ENCODE assay signal across 8 mouse cellular contexts in the genomic region with DNA sequence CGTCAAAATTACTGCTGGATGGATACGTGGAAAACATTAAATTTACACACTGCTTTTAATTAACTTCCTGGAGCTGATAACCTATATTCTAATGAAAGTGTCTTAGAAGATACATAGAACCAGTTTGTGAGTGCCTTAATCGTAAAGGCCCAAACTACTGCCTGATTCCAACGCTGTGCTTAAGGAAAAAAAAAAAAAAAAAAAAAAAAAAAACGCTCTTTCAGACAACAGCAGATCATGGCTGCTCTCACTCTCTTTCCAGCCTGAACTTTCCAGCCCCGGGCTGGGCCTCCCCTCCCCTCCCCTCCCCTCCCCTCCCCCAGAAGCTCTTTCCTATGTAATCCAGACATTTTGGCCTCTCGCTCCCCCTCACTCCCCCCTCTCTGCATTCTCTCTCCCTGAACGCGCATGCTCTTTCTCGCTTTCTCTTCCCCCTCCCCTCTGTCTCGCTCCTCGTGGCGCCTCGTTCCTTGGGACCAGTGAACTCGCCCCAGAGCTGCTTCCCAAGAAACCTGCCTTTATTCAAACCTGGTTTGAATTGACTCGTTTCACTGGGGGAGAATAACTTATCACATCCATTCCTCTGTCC. TPM values are rescaled to one million over a fixed set of nuclear protein-coding genes. Genes with fewer than 3 reads are reported as not detected.
DNase-seq lines count a peak whose midpoint lies in the region; ATAC-seq and TF ChIP-seq lines count a peak whose summit lies in the region.

No protein-coding gene starts in this region.

- no peak for TF ChIP-seq CTCF in hindbrain, postnatal 0 days (IDR thresholded peaks at IDR 0.05; ENCODE audit: low read depth)

- no peak overlapping the region for H3K4me3 ChIP-seq in embryonic facial prominence, embryonic 15.5 days (replicated peaks)
- H3K4me3 ChIP-seq in hindbrain, postnatal 0 days (ENCODE audit: low read length) = no peak overlapping the region

- no peak overlapping the region for H3K9ac ChIP-seq in embryonic facial prominence, embryonic 15.5 days
- H3K9ac ChIP-seq in hindbrain, postnatal 0 days (replicated peaks; ENCODE audit: low read length) = peak overlapping the region; percentile 38; the same call in 1 of the 2 replicates

- peak; percentile 46 for DNase-seq in ovary, postnatal 36 days (ENCODE audit: low spot score)
- no peak for DNase-seq in ovary, postnatal 14 days (ENCODE audit: low spot score)
- DNase-seq in hindbrain, postnatal 0 days (ENCODE audit: low spot score) = peak; percentile 84
- DNase-seq in lung, postnatal 4 days = peak; percentile 71 to 81
- no peak for DNase-seq in frontal cortex, postnatal 36 days (ENCODE audit: low spot score in 2 of 2)
- no peak for DNase-seq in cerebellum, adult 18-20 months

- ATAC-seq in embryonic facial prominence, embryonic 15.5 days (ENCODE audit: insufficient number of reproducible peaks, low FRiP score, low TSS enrichment, low read depth) = peak; percentile 64
- peak; percentile 83 for ATAC-seq in hindbrain, postnatal 0 days
- ATAC-seq in inflammation-experienced regulatory T-cells, adult 6 months = no peak

- peaks cover 55% of the 10 kb centered on the region for H3K4me1 ChIP-seq in embryonic facial prominence, embryonic 15.5 days
- H3K4me1 ChIP-seq in hindbrain, postnatal 0 days (ENCODE audit: insufficient read depth, low read length) = no peaks in the 10 kb centered on the region; the same call in 1 of the 2 replicates

- WGBS in embryonic facial prominence, embryonic 15.5 days = 7% methylated on average over 16 of the region's 16 CpGs
- WGBS in hindbrain, postnatal 0 days = 7% methylated on average over 15 of the region's 16 CpGs

- no peaks in the 10 kb centered on the region for H3K36me3 ChIP-seq in embryonic facial prominence, embryonic 15.5 days
- no peaks in the 10 kb centered on the region for H3K36me3 ChIP-seq in hindbrain, postnatal 0 days (ENCODE audit: insufficient read depth, low read length)

- no peaks in the 10 kb centered on the region for H3K27me3 ChIP-seq in embryonic facial prominence, embryonic 15.5 days
- H3K27me3 ChIP-seq in hindbrain, postnatal 0 days (ENCODE audit: insufficient read depth, low read length) = no peaks in the 10 kb centered on the region

- no peaks in the 10 kb centered on the region for H3K9me3 ChIP-seq in embryonic facial prominence, embryonic 15.5 days (replicated peaks)
- H3K9me3 ChIP-seq in hindbrain, postnatal 0 days (ENCODE audit: low read length) = no peaks in the 10 kb centered on the region

- H3K27ac ChIP-seq in embryonic facial prominence, embryonic 15.5 days (replicated peaks) = peak overlapping the region; percentile 95
- peak overlapping the region; percentile 70 for H3K27ac ChIP-seq in hindbrain, postnatal 0 days

- peak overlapping the region; percentile 27; the same call in 1 of the 2 replicates for H3K4me2 ChIP-seq in embryonic facial prominence, embryonic 15.5 days (replicated peaks)
- peak overlapping the region; percentile 47 for H3K4me2 ChIP-seq in hindbrain, postnatal 0 days (ENCODE audit: low read depth, low read length)

RNA-seq across cellular contexts. Expression of gene Fignl1, which starts 12.7 kb away (rescaled TPM):
- polyA plus RNA-seq in embryonic facial prominence, embryonic 15.5 days (2015; fragmentation: Nextera tagmentation; extraction: Ambion mirVana) = 43.1 and 45.2 TPM in 2 replicates
- total RNA-seq in hindbrain, postnatal 0 days (2014; rRNA removed) = 10.7 and 11.3 TPM in 2 replicates
- 7.0 and 8.8 TPM in 2 replicates for polyA plus RNA-seq in hindbrain, postnatal 0 days (2015; fragmentation: Nextera tagmentation; extraction: Ambion mirVana)
- polyA plus RNA-seq in inflammation-experienced regulatory T-cells, adult 6 months (2017; shearing (Covaris generic)) = 10 to 100 TPM in 2 of 3 experiments, 1 to 10 TPM in 1; 8.4 to 75.9 (median 10.4) TPM

Comparison
In these comparisons a context has a peak if more than half of its experiments do, and no peak if none do; other contexts are left out.
1. DNase-seq: peak in ovary, postnatal 36 days (single experiment), hindbrain, postnatal 0 days (single experiment) and lung, postnatal 4 days (2 of 2); none in ovary, postnatal 14 days (single experiment), frontal cortex, postnatal 36 days (0 of 2) and cerebellum, adult 18-20 months (0 of 2).